Mouse (Mus musculus) ES-E14 (cell line): ENCODE results near the gene Hspa4. TPM values are rescaled to one million over a fixed set of nuclear protein-coding genes. Genes with fewer than 3 reads are reported as not detected.
A peak's percentile ranks its signal among the peaks of the same experiment; 100 is the strongest.

Source experiments
- DNase-seq: peaks from one replicate; pipeline ENCODE4 v3.0.0-alpha.2; 2013; ENCODE audit warnings: low read depth, low spot score
- H3K27ac ChIP-seq: 2 replicates; pipeline ENCODE4 v1.5.1; 2012; ENCODE audit warnings: low read depth, mild to moderate bottlenecking, low read length, moderate library complexity, mixed read lengths; ENCODE audit not compliant: poor library complexity, insufficient read depth, severe bottlenecking
- H3K36me3 ChIP-seq: 2 replicates; pipeline ENCODE4 v1.6.1; 2012; ENCODE audit warnings: mild to moderate bottlenecking, low read length, moderate library complexity, mixed read lengths; ENCODE audit not compliant: control insufficient read depth, poor library complexity, insufficient read depth, severe bottlenecking
- H3K4me1 ChIP-seq, 2 experiments: fragments of 150-350 bp in 1 of 2; sonication (generic) in 1 of 2; 2 replicates each; pipeline ENCODE4 v1.6.1; 2012; ENCODE audit warnings: low read length in 2 of 2, mild to moderate bottlenecking in 1 of 2, mixed read lengths in 1 of 2; ENCODE audit not compliant: control insufficient read depth in 2 of 2, insufficient read depth in 2 of 2, poor library complexity in 1 of 2
- H3K4me3 ChIP-seq, 2 experiments: fragments of 150-350 bp in 1 of 2; sonication (generic) in 1 of 2; 2 replicates each; pipeline ENCODE4 v1.5.1; 2012; ENCODE audit warnings: low read length in 2 of 2, low read depth in 1 of 2, mild to moderate bottlenecking in 1 of 2, mixed read lengths in 1 of 2; ENCODE audit not compliant: insufficient read depth in 1 of 2, poor library complexity in 1 of 2, severe bottlenecking in 1 of 2
- H3K9ac ChIP-seq: 2 replicates; pipeline ENCODE4 v1.6.1; 2012; ENCODE audit warnings: low read depth, mild to moderate bottlenecking, low read length, mixed read lengths; ENCODE audit not compliant: poor library complexity, insufficient read depth, severe bottlenecking
- H3K9me3 ChIP-seq: fragments of 150-350 bp; sonication (generic); 2 replicates; pipeline ENCODE4 v1.6.1; 2012; ENCODE audit warnings: low read depth, mild to moderate bottlenecking, low read length; ENCODE audit not compliant: control insufficient read depth, insufficient read depth
- CHD2 ChIP-seq: IDR thresholded peaks from 2 replicates; pipeline ENCODE4 v1.6.1; 2014; ENCODE audit warnings: mild to moderate bottlenecking, low read depth, low read length, inconsistent platforms
- HCFC1 ChIP-seq: IDR thresholded peaks from 2 replicates; pipeline ENCODE4 v1.6.1; 2012; ENCODE audit warnings: low read length, inconsistent platforms, borderline replicate concordance; ENCODE audit not compliant: insufficient read depth
- MAFK ChIP-seq: IDR thresholded peaks from 2 replicates; pipeline ENCODE4 v1.6.1; 2014; ENCODE audit warnings: mild to moderate bottlenecking, low read depth, low read length, inconsistent platforms; ENCODE audit not compliant: insufficient read depth
- ZC3H11A ChIP-seq: IDR thresholded peaks from 2 replicates; pipeline ENCODE4 v1.6.1; 2012; ENCODE audit warnings: low read depth, mild to moderate bottlenecking, inconsistent platforms, low read length, borderline replicate concordance
- ZNF384 ChIP-seq: IDR thresholded peaks from 2 replicates; pipeline ENCODE4 v1.6.1; 2012; ENCODE audit warnings: low read depth, low read length, inconsistent platforms
- in situ Hi-C, 2 experiments: fragments of 600-800 bp; cut with MboI; formaldehyde crosslinking; loops; one replicate each; pipeline ENCODE4 v1.15.1; 2025; ENCODE audit warnings: low sequenced_read_pairs in 2 of 2, inconsistent platforms in 1 of 2; ENCODE audit not compliant: unreplicated experiment in 2 of 2
- total RNA-seq: library from RNA; depleted of rRNA; stranded (reverse); fragments of 300-350 nt; gene quantifications from 2 replicates; pipeline ENCODE4 v1.2.3, GENCODE M21; 2012

The Hspa4 gene
- total RNA-seq, 1 experiment, result 280 TPM

GRCm38 (mm10) chr11:53306965-53307364 is 6.7 kb upstream of the Hspa4 start:
- Histone ChIP-seq H3K36me3 (no peaks in the 10 kb centered on the region), H3K4me1 (peaks cover 3 to 8% of the 10 kb centered on the region in 2 experiments; a peak in 3 of 4 replicates), H3K9ac (no peak overlapping the region), H3K9me3 (no peaks in the 10 kb centered on the region), H3K4me3 (no peak overlapping the region), H3K27ac (no peak overlapping the region)
- DNase-seq, result no peak
- TF ChIP-seq ZNF384, result no peak
- TF ChIP-seq MAFK, result no peak
- TF ChIP-seq CHD2, result no peak
- no peak for TF ChIP-seq ZC3H11A
- TF ChIP-seq HCFC1, result no peak
- in situ Hi-C loops, result no loop called here

GRCm38 (mm10) chr11:53304044-53304840 is 4.0 kb upstream of the Hspa4 start:
- peak overlapping the region; percentile 7; the same call in 1 of the 2 replicates for H3K27ac ChIP-seq
- in situ Hi-C loops, result no loop called here
- no peak overlapping the region for H3K9ac ChIP-seq
- H3K4me3 ChIP-seq, result no peak overlapping the region
- DNase-seq, result no peak
- no peaks in the 10 kb centered on the region for H3K9me3 ChIP-seq
- TF ChIP-seq ZC3H11A (no peak), HCFC1 (no peak), ZNF384 (no peak), MAFK (no peak), CHD2 (no peak)
- H3K4me1 ChIP-seq, result peaks cover 2% of the 10 kb centered on the region in 2 experiments; a peak in 1 of 4 replicates
- no peaks in the 10 kb centered on the region for H3K36me3 ChIP-seq

- Histone ChIP-seq H3K36me3 (peaks cover 12% of the 10 kb centered on the region), H3K4me3 (peak overlapping the region; percentile 58 to 90), H3K9ac (peak overlapping the region; percentile 82), H3K27ac (peak overlapping the region; percentile 89), H3K9me3 (no peaks in the 10 kb centered on the region), H3K4me1 (peaks cover 4% of the 10 kb centered on the region in 2 experiments; a peak in 2 of 4 replicates)
- DNase-seq, result no peak
- TF ChIP-seq CHD2 (no peak), ZC3H11A (no peak), ZNF384 (no peak), HCFC1 (no peak), MAFK (no peak)
- in situ Hi-C loops, result no loop called here
These were observed 884 bp upstream of the Hspa4 start for GRCm38 (mm10) chr11:53301167-53301515.

- peaks cover 12% of the 10 kb centered on the region for H3K36me3 ChIP-seq
- peak overlapping the region; percentile 85 to 90 for H3K4me3 ChIP-seq
- no peaks in the 10 kb centered on the region for H3K9me3 ChIP-seq
- in situ Hi-C loops, result loop anchor here in 1 of 2 experiments (5.0 kb wide), 1 partner anchor 37 kb away; no protein-coding TSS in a partner anchor
- TF ChIP-seq HCFC1, result no peak; the same call in 1 of the 2 replicates
- peak overlapping the region; percentile 97 for H3K9ac ChIP-seq
- peak overlapping the region; percentile 91 for H3K27ac ChIP-seq
- H3K4me1 ChIP-seq, result peaks cover 4% of the 10 kb centered on the region in 2 experiments; a peak in 2 of 4 replicates
- DNase-seq, result no peak
These were observed 517 bp downstream of the Hspa4 start for GRCm38 (mm10) chr11:53299551-53300329.
